Mouse (Mus musculus) heart, embryonic 13.5 days (tissue): ENCODE measurements around the gene Cox17. TPM values are rescaled to one million over a fixed set of nuclear protein-coding genes. Genes with fewer than 3 reads are reported as not detected.

ENCODE experiments used
- ATAC-seq: fragments of 200-750 bp; cut with Nextera tagmentation; 2 replicates; pipeline ENCODE4 v1.8.0; 2017; ENCODE audit warnings: moderate TSS enrichment; ENCODE audit not compliant: insufficient number of reproducible peaks, low FRiP score, low TSS enrichment; ENCODE audit errors: extremely low read depth
- H3K27ac ChIP-seq: fragments of 300-500 bp; sonication (generic); replicated peaks from 2 replicates; pipeline ENCODE4 v1.5.1; 2015; ENCODE audit warnings: moderate library complexity, mild to moderate bottlenecking, inconsistent platforms
- H3K27me3 ChIP-seq: fragments of 300-500 bp; sonication (generic); replicated peaks from 2 replicates; pipeline ENCODE4 v1.6.1; 2015; ENCODE audit warnings: mild to moderate bottlenecking, inconsistent platforms
- H3K36me3 ChIP-seq: fragments of 300-500 bp; sonication (generic); 2 replicates; pipeline ENCODE4 v1.6.1; 2015; ENCODE audit warnings: mild to moderate bottlenecking, inconsistent platforms
- H3K4me1 ChIP-seq: fragments of 300-500 bp; sonication (generic); 2 replicates; pipeline ENCODE4 v1.6.1; 2015; ENCODE audit warnings: inconsistent platforms
- H3K4me2 ChIP-seq: fragments of 300-500 bp; sonication (generic); 2 replicates; pipeline ENCODE4 v1.6.1; 2015; ENCODE audit warnings: inconsistent platforms, mild to moderate bottlenecking, moderate library complexity
- H3K4me3 ChIP-seq: fragments of 300-500 bp; sonication (generic); 2 replicates; pipeline ENCODE4 v1.5.1; 2015; ENCODE audit warnings: moderate library complexity, mild to moderate bottlenecking, inconsistent platforms
- H3K9ac ChIP-seq: fragments of 300-500 bp; sonication (generic); 2 replicates; pipeline ENCODE4 v1.6.1; 2015; ENCODE audit warnings: inconsistent platforms, mild to moderate bottlenecking, moderate library complexity
- H3K9me3 ChIP-seq: fragments of 300-500 bp; sonication (generic); 2 replicates; pipeline ENCODE4 v1.6.1; 2016; ENCODE audit warnings: inconsistent platforms
- WGBS: fragments of 180-500 bp; shearing (Covaris S2); methylation state at CpG from one replicate; pipeline ENCODE4 v1.1.7; 2015; ENCODE audit warnings: mixed read lengths; 5-methylcytosine and 5-hydroxymethylcytosine counted together
- polyA plus RNA-seq: library from polyadenylated mRNA; unstranded; fragments of >200 nt; fragmentation: Nextera tagmentation; extraction: Ambion mirVana; gene quantifications from 2 replicates; pipeline ENCODE4 v1.2.1, GENCODE M21; 2015

Cox17 gene
- polyA plus RNA-seq, 1 experiment from 2014 or later: 237 TPM

- no peaks in the 10 kb centered on the region for H3K9me3 ChIP-seq
- no peak overlapping the region for H3K4me3 ChIP-seq
- H3K4me2 ChIP-seq: no peak overlapping the region
- H3K36me3 ChIP-seq: peaks cover 44% of the 10 kb centered on the region
- H3K27me3 ChIP-seq: no peaks in the 10 kb centered on the region
- ATAC-seq: no peak
- H3K9ac ChIP-seq: no peak overlapping the region
- peaks cover 39% of the 10 kb centered on the region for H3K4me1 ChIP-seq
- WGBS: 89% methylated on average over 3 of the region's 3 CpGs
- no peak overlapping the region for H3K27ac ChIP-seq
These were observed 33.1 kb downstream of the Cox17 start for GRCm38 (mm10) chr16:38379926-38380325.

- no peak for ATAC-seq
- Histone ChIP-seq H3K9ac (no peak overlapping the region), H3K4me3 (no peak overlapping the region), H3K27me3 (no peaks in the 10 kb centered on the region), H3K9me3 (no peaks in the 10 kb centered on the region), H3K36me3 (peaks cover 8% of the 10 kb centered on the region), H3K4me1 (peaks cover 13% of the 10 kb centered on the region), H3K27ac (no peak overlapping the region), H3K4me2 (no peak overlapping the region)
- WGBS: 77% methylated on average over 2 of the region's 2 CpGs
These were observed 36.9 kb downstream of the Cox17 start for GRCm38 (mm10) chr16:38383683-38384082.

GRCm38 (mm10) chr16:38385184-38385634 is 38.4 kb downstream of the Cox17 start:
- Histone ChIP-seq H3K27me3 (no peaks in the 10 kb centered on the region), H3K9ac (no peak overlapping the region), H3K4me3 (no peak overlapping the region), H3K27ac (no peak overlapping the region), H3K4me2 (no peak overlapping the region), H3K9me3 (no peaks in the 10 kb centered on the region), H3K4me1 (0 out of 2 replicates have a peak, but pooled peaks cover 2% of the 10 kb centered on the region), H3K36me3 (no peaks in the 10 kb centered on the region)
- no peak for ATAC-seq
- WGBS: 81% methylated on average over 6 of the region's 6 CpGs

GRCm38 (mm10) chr16:38385700-38386099 is 38.9 kb downstream of the Cox17 start:
- ATAC-seq: no peak
- Histone ChIP-seq H3K4me2 (no peak overlapping the region), H3K27ac (no peak overlapping the region), H3K9ac (no peak overlapping the region), H3K4me1 (0 out of 2 replicates have a peak, but pooled peaks cover 2% of the 10 kb centered on the region), H3K4me3 (no peak overlapping the region), H3K9me3 (no peaks in the 10 kb centered on the region), H3K27me3 (0 out of 2 replicates have a peak, but pooled peaks cover under 1% of the 10 kb centered on the region), H3K36me3 (no peaks in the 10 kb centered on the region)
- 91% methylated on average over 4 of the region's 4 CpGs for whole genome bisulfite sequencing

GRCm38 (mm10) chr16:38387389-38387788 is 40.6 kb downstream of the Cox17 start:
- Histone ChIP-seq H3K36me3 (no peaks in the 10 kb centered on the region), H3K4me3 (no peak overlapping the region), H3K4me2 (no peak overlapping the region), H3K9ac (no peak overlapping the region), H3K4me1 (peaks cover 7% of the 10 kb centered on the region), H3K9me3 (no peaks in the 10 kb centered on the region), H3K27ac (no peak overlapping the region), H3K27me3 (0 out of 2 replicates have a peak, but pooled peaks cover 4% of the 10 kb centered on the region)
- WGBS: 72% methylated on average over 6 of the region's 6 CpGs
- ATAC-seq: no peak

GRCm38 (mm10) chr16:38388757-38389156 is 42.0 kb downstream of the Cox17 start:
- no peaks in the 10 kb centered on the region for H3K36me3 ChIP-seq
- H3K9ac ChIP-seq: no peak overlapping the region
- no peak for ATAC-seq
- H3K27me3 ChIP-seq: 0 out of 2 replicates have a peak, but pooled peaks cover 4% of the 10 kb centered on the region
- peaks cover 4% of the 10 kb centered on the region for H3K4me1 ChIP-seq
- WGBS: 68% methylated on average over 6 of the region's 6 CpGs
- no peak overlapping the region for H3K4me2 ChIP-seq
- no peak overlapping the region for H3K27ac ChIP-seq
- H3K4me3 ChIP-seq: no peak overlapping the region
- H3K9me3 ChIP-seq: no peaks in the 10 kb centered on the region

- Histone ChIP-seq H3K4me2 (no peak overlapping the region), H3K9me3 (no peaks in the 10 kb centered on the region), H3K4me3 (no peak overlapping the region), H3K27me3 (0 out of 2 replicates have a peak, but pooled peaks cover 4% of the 10 kb centered on the region), H3K36me3 (no peaks in the 10 kb centered on the region), H3K27ac (no peak overlapping the region), H3K9ac (no peak overlapping the region), H3K4me1 (peaks cover 4% of the 10 kb centered on the region)
- ATAC-seq: no peak
- WGBS: 74% methylated on average over 8 of the region's 8 CpGs
These were observed 42.6 kb downstream of the Cox17 start for GRCm38 (mm10) chr16:38389284-38389893.

- Histone ChIP-seq H3K4me2 (no peak overlapping the region), H3K4me1 (peaks cover 7% of the 10 kb centered on the region), H3K27me3 (0 out of 2 replicates have a peak, but pooled peaks cover 4% of the 10 kb centered on the region), H3K9ac (no peak overlapping the region), H3K36me3 (no peaks in the 10 kb centered on the region), H3K9me3 (no peaks in the 10 kb centered on the region), H3K4me3 (no peak overlapping the region), H3K27ac (no peak overlapping the region)
- 86% methylated on average over 7 of the region's 7 CpGs for WGBS
- ATAC-seq: no peak
These were observed 43.5 kb downstream of the Cox17 start for GRCm38 (mm10) chr16:38390322-38390721.

- peaks cover 21% of the 10 kb centered on the region for H3K4me1 ChIP-seq
- no peak for ATAC-seq
- no peaks in the 10 kb centered on the region for H3K36me3 ChIP-seq
- H3K4me3 ChIP-seq: peak overlapping the region; percentile 22; the same call in 1 of the 2 replicates
- H3K4me2 ChIP-seq: peak overlapping the region; percentile 55
- H3K9me3 ChIP-seq: no peaks in the 10 kb centered on the region
- H3K27me3 ChIP-seq: 0 out of 2 replicates have a peak, but pooled peaks cover 4% of the 10 kb centered on the region
- WGBS: 62% methylated on average over 23 of the region's 23 CpGs
- peak overlapping the region; percentile 47; the same call in 1 of the 2 replicates for H3K9ac ChIP-seq
- H3K27ac ChIP-seq: peak overlapping the region; percentile 58
These were observed 45.5 kb downstream of the Cox17 start for GRCm38 (mm10) chr16:38392126-38392894.

GRCm38 (mm10) chr16:38394191-38394618 is 47.4 kb downstream of the Cox17 start:
- ATAC-seq: no peak
- H3K4me1 ChIP-seq: peaks cover 24% of the 10 kb centered on the region
- no peak overlapping the region for H3K4me3 ChIP-seq
- no peak overlapping the region for H3K4me2 ChIP-seq
- 73% methylated on average over 8 of the region's 8 CpGs for WGBS
- no peaks in the 10 kb centered on the region for H3K36me3 ChIP-seq
- no peak overlapping the region; the same call in 1 of the 2 replicates for H3K27ac ChIP-seq
- no peak overlapping the region for H3K9ac ChIP-seq
- H3K9me3 ChIP-seq: no peaks in the 10 kb centered on the region
- H3K27me3 ChIP-seq: 0 out of 2 replicates have a peak, but pooled peaks cover 4% of the 10 kb centered on the region

- H3K4me3 ChIP-seq: no peak overlapping the region
- H3K9ac ChIP-seq: 0 out of 2 replicates have a peak overlapping the region, but pooled peaks have one; percentile 5
- H3K27ac ChIP-seq: no peak overlapping the region
- H3K36me3 ChIP-seq: no peaks in the 10 kb centered on the region
- 0 out of 2 replicates have a peak, but pooled peaks cover 4% of the 10 kb centered on the region for H3K27me3 ChIP-seq
- H3K4me1 ChIP-seq: peaks cover 34% of the 10 kb centered on the region
- ATAC-seq: no peak
- no peak overlapping the region for H3K4me2 ChIP-seq
- 70% methylated on average over 6 of the region's 6 CpGs for WGBS
- H3K9me3 ChIP-seq: no peaks in the 10 kb centered on the region
These were observed 48.4 kb downstream of the Cox17 start for GRCm38 (mm10) chr16:38395060-38395730.
